Mouse (Mus musculus): ENCODE measurements around the gene Cyp24a1. TPM values are rescaled to one million over a fixed set of nuclear protein-coding genes. Genes with fewer than 3 reads are reported as not detected.

Cyp24a1 gene
- total and polyA plus RNA-seq, 2 experiments from 2014 or later = 0.09 TPM; not detected in 1

GRCm38 (mm10) chr2:170487890-170488502 lies 8.9 kb downstream of the Cyp24a1 start:
- Histone ChIP-seq H3K4me1 (ENCODE audit: insufficient read depth, low read length) (no peaks in the 10 kb centered on the region), H3K9me3 (ENCODE audit: low read length) (no peaks in the 10 kb centered on the region), H3K9ac (replicated peaks; ENCODE audit: low read length, poor library complexity, severe bottlenecking) (no peak overlapping the region), H3K27ac (ENCODE audit: low read depth, low read length) (0 out of 2 replicates have a peak overlapping the region, but pooled peaks have one; percentile 32), H3K4me2 (ENCODE audit: low read depth, low read length, poor library complexity, severe bottlenecking) (0 out of 2 replicates have a peak overlapping the region, but pooled peaks have one; percentile 6), H3K4me3 (ENCODE audit: low read depth, low read length) (no peak overlapping the region), H3K27me3 (ENCODE audit: insufficient read depth, low read length) (no peaks in the 10 kb centered on the region), H3K36me3 (ENCODE audit: insufficient read depth, low read length) (no peaks in the 10 kb centered on the region)
- no peak for ATAC-seq (ENCODE audit: low FRiP score)
- DNase-seq (ENCODE audit: low spot score) = peak; percentile 53
- peak; percentile 77 for TF ChIP-seq CTCF (IDR thresholded peaks at IDR 0.05)
- WGBS = 40% methylated on average over 26 of the region's 26 CpGs

- Histone ChIP-seq H3K4me2 (ENCODE audit: low read depth, low read length, poor library complexity, severe bottlenecking) (no peak overlapping the region), H3K27ac (ENCODE audit: low read depth, low read length) (0 out of 2 replicates have a peak overlapping the region, but pooled peaks have one; percentile 32), H3K4me1 (ENCODE audit: insufficient read depth, low read length) (no peaks in the 10 kb centered on the region), H3K36me3 (ENCODE audit: insufficient read depth, low read length) (no peaks in the 10 kb centered on the region), H3K4me3 (ENCODE audit: low read depth, low read length) (no peak overlapping the region), H3K27me3 (ENCODE audit: insufficient read depth, low read length) (no peaks in the 10 kb centered on the region), H3K9ac (replicated peaks; ENCODE audit: low read length, poor library complexity, severe bottlenecking) (no peak overlapping the region), H3K9me3 (ENCODE audit: low read length) (no peaks in the 10 kb centered on the region)
- peak; percentile 72 for DNase-seq (ENCODE audit: low spot score)
- no peak for TF ChIP-seq CTCF (IDR thresholded peaks at IDR 0.05)
- no peak for ATAC-seq (ENCODE audit: low FRiP score)
- 46% methylated on average over 7 of the region's 7 CpGs for WGBS
Measured at GRCm38 (mm10) chr2:170487202-170487601, 9.7 kb downstream of the Cyp24a1 start.

DNA sequence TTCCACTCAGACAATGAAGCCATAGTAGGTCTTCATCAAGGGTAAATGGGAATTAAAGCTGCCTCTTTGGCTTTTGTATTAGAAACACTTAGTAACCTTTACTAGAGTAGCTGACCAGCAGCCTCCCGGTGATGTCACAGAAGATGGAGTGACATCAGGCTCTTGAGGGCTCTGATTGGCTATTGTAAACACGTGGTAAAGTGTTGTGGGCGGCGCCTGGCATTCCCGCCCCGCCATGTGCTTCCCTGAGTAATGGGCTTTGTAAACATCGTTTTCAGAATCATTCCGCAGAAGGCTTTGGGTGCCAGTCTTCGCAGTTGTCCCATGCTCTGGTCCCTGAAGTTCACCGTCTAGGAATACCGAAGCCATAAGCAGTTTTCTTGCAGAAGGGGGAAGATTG lies 13.0 kb downstream of the Cyp24a1 start:
- ATAC-seq (ENCODE audit: low FRiP score) (no peak), DNase-seq (ENCODE audit: low spot score) (no peak)
- Histone ChIP-seq H3K9me3 (ENCODE audit: low read length) (no peaks in the 10 kb centered on the region), H3K9ac (replicated peaks; ENCODE audit: low read length, poor library complexity, severe bottlenecking) (no peak overlapping the region), H3K36me3 (ENCODE audit: insufficient read depth, low read length) (no peaks in the 10 kb centered on the region), H3K4me2 (ENCODE audit: low read depth, low read length, poor library complexity, severe bottlenecking) (no peak overlapping the region), H3K27ac (ENCODE audit: low read depth, low read length) (no peak overlapping the region), H3K4me1 (ENCODE audit: insufficient read depth, low read length) (no peaks in the 10 kb centered on the region), H3K4me3 (ENCODE audit: low read depth, low read length) (no peak overlapping the region), H3K27me3 (ENCODE audit: insufficient read depth, low read length) (no peaks in the 10 kb centered on the region)
- 82% methylated on average over 11 of the region's 11 CpGs for WGBS
- TF ChIP-seq CTCF (IDR thresholded peaks at IDR 0.05) = no peak

- Histone ChIP-seq H3K4me3 (ENCODE audit: low read depth, low read length) (no peak overlapping the region), H3K9ac (replicated peaks; ENCODE audit: low read length, poor library complexity, severe bottlenecking) (no peak overlapping the region), H3K36me3 (ENCODE audit: insufficient read depth, low read length) (no peaks in the 10 kb centered on the region), H3K27ac (ENCODE audit: low read depth, low read length) (no peak overlapping the region), H3K27me3 (ENCODE audit: insufficient read depth, low read length) (no peaks in the 10 kb centered on the region), H3K4me1 (ENCODE audit: insufficient read depth, low read length) (no peaks in the 10 kb centered on the region), H3K9me3 (ENCODE audit: low read length) (no peaks in the 10 kb centered on the region), H3K4me2 (ENCODE audit: low read depth, low read length, poor library complexity, severe bottlenecking) (no peak overlapping the region)
- 70% methylated on average over 10 of the region's 10 CpGs for WGBS
- ATAC-seq (ENCODE audit: low FRiP score) = no peak
- no peak for DNase-seq (ENCODE audit: low spot score)
- peak; percentile 27; the same call in 1 of the 2 replicates for TF ChIP-seq CTCF (IDR thresholded peaks at IDR 0.05)
Measured at GRCm38 (mm10) chr2:170482019-170482540, 14.9 kb downstream of the Cyp24a1 start.

- TF ChIP-seq CTCF (IDR thresholded peaks at IDR 0.05) = no peak
- WGBS = 85% methylated on average over 8 of the region's 8 CpGs
- H3K4me3 ChIP-seq (ENCODE audit: low read depth, low read length) = no peak overlapping the region
- no peak overlapping the region for H3K27ac ChIP-seq (ENCODE audit: low read depth, low read length)
- H3K4me1 ChIP-seq (ENCODE audit: insufficient read depth, low read length) = no peaks in the 10 kb centered on the region
- H3K4me2 ChIP-seq (ENCODE audit: low read depth, low read length, poor library complexity, severe bottlenecking) = no peak overlapping the region
- H3K36me3 ChIP-seq (ENCODE audit: insufficient read depth, low read length) = no peaks in the 10 kb centered on the region
- no peak for ATAC-seq (ENCODE audit: low FRiP score)
- no peak for DNase-seq (ENCODE audit: low spot score)
- H3K9me3 ChIP-seq (ENCODE audit: low read length) = no peaks in the 10 kb centered on the region
- no peaks in the 10 kb centered on the region for H3K27me3 ChIP-seq (ENCODE audit: insufficient read depth, low read length)
- no peak overlapping the region for H3K9ac ChIP-seq (replicated peaks; ENCODE audit: low read length, poor library complexity, severe bottlenecking)
Measured at GRCm38 (mm10) chr2:170476643-170477042, 20.3 kb downstream of the Cyp24a1 start.

DNA sequence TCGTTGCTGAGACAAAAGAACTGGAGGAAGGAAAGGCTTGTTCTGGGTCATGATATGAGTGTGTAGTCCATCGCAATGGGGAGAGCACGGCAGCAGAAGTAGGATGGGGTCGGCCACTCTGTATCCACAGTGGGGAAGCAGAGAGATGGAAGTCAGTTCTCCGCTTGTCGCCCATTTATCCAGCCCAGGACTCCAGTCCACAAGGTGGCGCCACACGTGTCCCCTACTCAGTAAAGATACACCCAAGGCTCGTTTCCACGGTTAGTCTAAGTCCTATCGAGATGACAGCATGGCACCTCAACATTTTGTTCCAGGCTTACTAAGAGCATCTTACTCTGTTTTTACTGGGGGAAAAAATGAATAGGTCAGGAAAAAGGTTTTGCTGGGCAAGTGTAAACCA lies 20.7 kb downstream of the Cyp24a1 start:
- H3K27me3 ChIP-seq (ENCODE audit: insufficient read depth, low read length) = no peaks in the 10 kb centered on the region
- no peaks in the 10 kb centered on the region for H3K9me3 ChIP-seq (ENCODE audit: low read length)
- WGBS = 88% methylated on average over 11 of the region's 11 CpGs
- ATAC-seq (ENCODE audit: low FRiP score) (no peak), DNase-seq (ENCODE audit: low spot score) (no peak)
- no peaks in the 10 kb centered on the region for H3K36me3 ChIP-seq (ENCODE audit: insufficient read depth, low read length)
- H3K27ac ChIP-seq (ENCODE audit: low read depth, low read length) = no peak overlapping the region
- H3K4me3 ChIP-seq (ENCODE audit: low read depth, low read length) = no peak overlapping the region
- H3K4me1 ChIP-seq (ENCODE audit: insufficient read depth, low read length) = no peaks in the 10 kb centered on the region
- peak; percentile 24; the same call in 1 of the 2 replicates for TF ChIP-seq CTCF (IDR thresholded peaks at IDR 0.05)
- no peak overlapping the region for H3K9ac ChIP-seq (replicated peaks; ENCODE audit: low read length, poor library complexity, severe bottlenecking)
- H3K4me2 ChIP-seq (ENCODE audit: low read depth, low read length, poor library complexity, severe bottlenecking) = no peak overlapping the region

Data from midbrain, postnatal 0 days (tissue).